Mouse (Mus musculus): ENCODE results near the gene Cers1.

DNA sequence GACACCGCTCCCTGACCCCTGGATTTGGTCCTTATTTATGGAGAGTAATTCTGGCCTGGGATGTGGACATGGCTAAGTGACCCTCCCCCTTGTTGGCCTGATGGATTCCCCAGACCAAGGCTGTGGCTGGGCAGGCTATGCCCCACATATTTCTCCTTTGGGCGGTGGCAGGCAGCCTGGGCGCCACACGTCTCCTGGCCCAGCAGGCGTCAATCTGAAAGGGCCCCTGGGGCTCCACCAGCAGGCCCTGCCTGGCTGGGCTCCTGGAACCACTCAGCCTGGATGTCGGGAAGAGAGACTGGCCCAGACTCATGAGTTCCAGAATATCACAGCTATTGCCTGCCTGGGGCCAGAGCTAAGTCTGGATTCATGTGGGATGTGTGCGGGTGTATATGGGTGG is 54.9 kb downstream of the Cers1 start:
- no peak for TF ChIP-seq POLR2A (IDR thresholded peaks at IDR 0.05; ENCODE audit: low read depth, low read length)
- no peak for TF ChIP-seq CTCF (IDR thresholded peaks at IDR 0.05; ENCODE audit: extremely low read depth, insufficient read depth, insufficient read length, insufficient replicate concordance)

All from spleen, adult 2 months (tissue).